Mouse (Mus musculus) CH12.LX (cell line): ENCODE measurements around the gene Cep55. TPM values are rescaled to one million over a fixed set of nuclear protein-coding genes. Genes with fewer than 3 reads are reported as not detected.

Experiments used
- DNase-seq: peaks from one replicate; pipeline ENCODE4 v3.0.0-alpha.2; 2013; ENCODE audit errors: extremely low read depth
- H3K27ac ChIP-seq: 2 replicates; pipeline ENCODE4 v1.5.1; 2012; ENCODE audit warnings: low read depth, mild to moderate bottlenecking, control low read depth, moderate library complexity; ENCODE audit not compliant: insufficient read depth
- H3K27me3 ChIP-seq: replicated peaks from 2 replicates; pipeline ENCODE3; 2012; ENCODE audit warnings: inconsistent platforms
- H3K36me3 ChIP-seq, 2 experiments: replicated peaks in 1 of 2; 2 replicates each; pipeline versions ENCODE3 to v1.6.1; 2012; ENCODE audit warnings: inconsistent platforms in 1 of 2, low read length in 1 of 2, mild to moderate bottlenecking in 1 of 2, mixed read lengths in 1 of 2, moderate library complexity in 1 of 2; ENCODE audit not compliant: control insufficient read depth in 1 of 2, insufficient read depth in 1 of 2
- H3K4me1 ChIP-seq, 2 experiments: 2 replicates each; pipeline ENCODE4 v1.6.1; 2012; ENCODE audit warnings: inconsistent platforms in 1 of 2, moderate library complexity in 1 of 2; ENCODE audit not compliant: insufficient read depth in 2 of 2, control insufficient read depth in 1 of 2
- H3K4me2 ChIP-seq: 2 replicates; pipeline ENCODE4 v1.6.1; 2012; ENCODE audit warnings: low read depth, mild to moderate bottlenecking, control low read depth; ENCODE audit not compliant: poor library complexity, insufficient read depth, severe bottlenecking
- H3K4me3 ChIP-seq, 3 experiments: fragments of 150-350 bp in 1 of 3; sonication (generic) in 1 of 3; replicated peaks in 1 of 3; 2 replicates each; pipeline versions ENCODE3 to v1.5.1; 2011 to 2012; ENCODE audit warnings: low read depth in 2 of 3, low read length in 2 of 3, mild to moderate bottlenecking in 2 of 3, moderate library complexity in 2 of 3, control low read depth in 1 of 3, improper control_type of control experiment in 1 of 3, inconsistent platforms in 1 of 3, mixed read lengths in 1 of 3; ENCODE audit not compliant: poor library complexity in 1 of 3
- H3K79me2 ChIP-seq: replicated peaks from 2 replicates; pipeline ENCODE4 v1.6.1; 2012; ENCODE audit warnings: mild to moderate bottlenecking, moderate library complexity; ENCODE audit not compliant: control insufficient read depth, poor library complexity, insufficient read depth, severe bottlenecking; ENCODE audit errors: extremely low read depth
- H3K9ac ChIP-seq: 2 replicates; pipeline ENCODE4 v1.6.1; 2012; ENCODE audit warnings: low read depth, mild to moderate bottlenecking, control low read depth, moderate library complexity; ENCODE audit not compliant: insufficient read depth
- H3K9me3 ChIP-seq: replicated peaks from 2 replicates; pipeline ENCODE3; 2012; ENCODE audit warnings: low read length, inconsistent platforms, mixed read lengths
- BHLHE40 ChIP-seq: IDR thresholded peaks from 2 replicates; pipeline ENCODE4 v1.6.1; 2011; ENCODE audit warnings: mild to moderate bottlenecking, low read depth, low read length, improper control_type of control experiment
- CHD1 ChIP-seq: IDR thresholded peaks from 2 replicates; pipeline ENCODE4 v1.6.1; 2012; ENCODE audit warnings: low read depth, low read length, improper control_type of control experiment, inconsistent platforms
- CTCF ChIP-seq, 2 experiments: IDR thresholded peaks in 1 of 2; conservative IDR thresholded peaks in 1 of 2; 2 replicates each; pipeline ENCODE4 v1.5.1; 2011 to 2012; ENCODE audit warnings: low read depth in 2 of 2, low read length in 2 of 2, improper control_type of control experiment in 1 of 2, inconsistent platforms in 1 of 2, mild to moderate bottlenecking in 1 of 2, moderate library complexity in 1 of 2
- E2F4 ChIP-seq: IDR thresholded peaks from 2 replicates; pipeline ENCODE4 v1.6.1; 2011; ENCODE audit warnings: low read depth, low read length, improper control_type of control experiment; ENCODE audit not compliant: insufficient replicate concordance
- ELF1 ChIP-seq: IDR thresholded peaks from 2 replicates; pipeline ENCODE4 v1.6.1; 2014; ENCODE audit warnings: low read depth, mild to moderate bottlenecking, inconsistent platforms, low read length, improper control_type of control experiment
- EP300 ChIP-seq: IDR thresholded peaks from 2 replicates; pipeline ENCODE4 v1.6.1; 2011; ENCODE audit warnings: low read length, improper control_type of control experiment
- JUN ChIP-seq: IDR thresholded peaks from 2 replicates; pipeline ENCODE4 v1.6.1; 2011; ENCODE audit warnings: low read depth, mild to moderate bottlenecking, low read length, improper control_type of control experiment, moderate library complexity; ENCODE audit not compliant: insufficient read depth
- MAFK ChIP-seq: IDR thresholded peaks from 2 replicates; pipeline ENCODE4 v1.6.1; 2011; ENCODE audit warnings: low read length, improper control_type of control experiment; ENCODE audit not compliant: insufficient replicate concordance
- MAX ChIP-seq: IDR thresholded peaks from 2 replicates; pipeline ENCODE4 v1.6.1; 2011; ENCODE audit warnings: low read length, improper control_type of control experiment
- MAZ ChIP-seq: IDR thresholded peaks from 2 replicates; pipeline ENCODE4 v1.6.1; 2012; ENCODE audit warnings: low read depth, mild to moderate bottlenecking, inconsistent platforms, low read length, improper control_type of control experiment, moderate library complexity
- MEF2A ChIP-seq: IDR thresholded peaks from 2 replicates; pipeline ENCODE4 v1.6.1; 2014; ENCODE audit warnings: low read depth, mild to moderate bottlenecking, inconsistent platforms, low read length, improper control_type of control experiment, borderline replicate concordance
- MXI1 ChIP-seq: IDR thresholded peaks from 2 replicates; pipeline ENCODE4 v1.6.1; 2011; ENCODE audit warnings: mild to moderate bottlenecking, low read depth, low read length, improper control_type of control experiment
- POLR2A ChIP-seq: IDR thresholded peaks from 2 replicates; pipeline ENCODE4 v1.6.1; 2011; ENCODE audit warnings: low read depth, mild to moderate bottlenecking, improper control_type of control experiment, low read length
- RCOR1 ChIP-seq: conservative IDR thresholded peaks from 2 replicates; pipeline ENCODE4 v1.6.1; 2012; ENCODE audit warnings: low read depth, mild to moderate bottlenecking, inconsistent platforms, low read length, improper control_type of control experiment
- SIN3A ChIP-seq: IDR thresholded peaks from 2 replicates; pipeline ENCODE4 v1.6.1; 2012; ENCODE audit warnings: low read length, improper control_type of control experiment, inconsistent platforms
- TCF12 ChIP-seq: IDR thresholded peaks from 2 replicates; pipeline ENCODE4 v1.6.1; 2014; ENCODE audit warnings: low read depth, mild to moderate bottlenecking, inconsistent platforms, low read length, improper control_type of control experiment
- UBTF ChIP-seq: IDR thresholded peaks from 2 replicates; pipeline ENCODE4 v1.6.1; 2012; ENCODE audit warnings: low read depth, mild to moderate bottlenecking, inconsistent platforms, low read length, improper control_type of control experiment, moderate library complexity
- ZC3H11A ChIP-seq: IDR thresholded peaks from 2 replicates; pipeline ENCODE4 v1.6.1; 2012; ENCODE audit warnings: low read depth, mild to moderate bottlenecking, inconsistent platforms, low read length, improper control_type of control experiment
- ZKSCAN1 ChIP-seq: IDR thresholded peaks from 2 replicates; pipeline ENCODE4 v1.6.1; 2012; ENCODE audit warnings: low read depth, inconsistent platforms, low read length, improper control_type of control experiment, borderline replicate concordance
- ZMIZ1 ChIP-seq: IDR thresholded peaks from 2 replicates; pipeline ENCODE4 v1.6.1; 2012; ENCODE audit warnings: low read depth, mild to moderate bottlenecking, inconsistent platforms, low read length, improper control_type of control experiment
- dilution Hi-C: fragments of 300-500 bp; cut with MboI; formaldehyde crosslinking; loops from 2 replicates; pipeline ENCODE4 v1.14.3; 2020; ENCODE audit warnings: low sequenced_read_pairs; ENCODE audit not compliant: extremely low pct_unique_long_range_greater_than_20kb, extremely low pct_ligation_motif_present
- in situ Hi-C: fragments of 300-500 bp; cut with MboI; formaldehyde crosslinking; loops from 3 replicates; pipeline ENCODE4 v1.14.3; 2019; ENCODE audit warnings: low sequenced_read_pairs, low pct_ligation_motif_present, low pct_unique_long_range_greater_than_20kb, mixed read lengths
- polyA plus RNA-seq: library from polyadenylated mRNA; unstranded; fragments of >175 nt; gene quantifications from 2 replicates; pipeline ENCODE4 v1.2.1, GENCODE M21; 2012; ENCODE audit warnings: low read depth; ENCODE audit not compliant: insufficient read length
- total RNA-seq, 2 experiments: library from RNA; depleted of rRNA; stranded (reverse); fragments of 300-350 nt in 1 of 2; fragments of >200 nt in 1 of 2; gene quantifications; 2 replicates each; pipeline ENCODE4 v1.2.3; 2012 to 2014

The Cep55 gene
- total and polyA plus RNA-seq, 3 experiments: 29.6 to 76.2 (median 64.2) TPM

- Histone ChIP-seq H3K9me3 (no peaks in the 10 kb centered on the region), H3K4me1 (peaks cover 0 to 6% of the 10 kb centered on the region in 2 experiments; a peak in 2 of 4 replicates), H3K79me2 (no peaks in the 10 kb centered on the region), H3K36me3 (no peaks in the 10 kb centered on the region), H3K4me2 (no peak overlapping the region), H3K27me3 (peaks cover 8% of the 10 kb centered on the region), H3K27ac (no peak overlapping the region)
- DNase-seq: no peak
- TF ChIP-seq JUN (no peak), ZC3H11A (no peak), E2F4 (no peak), MXI1 (no peak), UBTF (no peak), TCF12 (no peak), MEF2A (no peak), BHLHE40 (no peak), RCOR1 (no peak), ZMIZ1 (no peak), POLR2A (no peak), MAZ (no peak), MAFK (no peak), CTCF (conservative IDR thresholded peaks at IDR 0.05 in 1 of 2, IDR thresholded peaks at IDR 0.05 in 1 of 2; ENCODE audit: low read depth in 2 of 2, low read length in 2 of 2) (no peak), MAX (no peak), ZKSCAN1 (no peak), EP300 (no peak), SIN3A (no peak), ELF1 (no peak)
- TF ChIP-seq, all 38 proteins: peak for 0
- dilution Hi-C loops: no loop called here
- Histone ChIP-seq H3K4me3 (no peak overlapping the region), H3K9ac (no peak overlapping the region)
- in situ Hi-C loops: no loop called here
Measured at GRCm38 (mm10) chr19:38038267-38038666, 16.5 kb upstream of the Cep55 start.

DNA sequence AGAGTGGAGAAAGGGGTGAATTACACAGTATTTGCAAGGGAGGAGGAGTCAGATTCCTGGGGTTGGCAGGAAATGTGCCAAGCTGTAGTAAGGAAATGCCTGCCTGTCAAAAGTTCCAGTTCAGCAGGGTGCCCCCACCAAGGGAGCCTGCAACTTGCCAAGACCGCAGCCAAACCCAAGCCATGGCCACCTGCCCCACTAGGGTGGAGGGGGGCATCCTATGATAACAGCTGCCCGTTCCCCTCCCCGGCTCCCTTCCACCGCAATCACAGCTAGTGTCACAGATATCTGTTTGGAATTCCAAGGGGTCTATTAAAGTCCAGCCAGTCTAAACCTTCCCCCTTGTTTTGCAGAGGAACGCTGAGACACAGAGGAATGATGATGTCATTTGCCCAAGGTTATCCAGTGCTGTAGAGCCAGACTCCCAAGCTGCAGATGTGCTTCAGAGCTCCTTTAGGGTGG lies 12.5 kb upstream of the Cep55 start:
- TF ChIP-seq CHD1 (no peak), ZKSCAN1 (no peak)
- Histone ChIP-seq H3K79me2 (no peaks in the 10 kb centered on the region), H3K4me1 (no peaks in the 10 kb centered on the region; a peak in 1 of 4 replicates), H3K4me2 (no peak overlapping the region), H3K9ac (no peak overlapping the region), H3K9me3 (no peaks in the 10 kb centered on the region), H3K4me3 (no peak overlapping the region), H3K27ac (no peak overlapping the region), H3K27me3 (peaks cover 8% of the 10 kb centered on the region), H3K36me3 (no peaks in the 10 kb centered on the region)
- in situ Hi-C loops: no loop called here
- dilution Hi-C loops: no loop called here
- DNase-seq: no peak
